Mouse (Mus musculus) frontal cortex, postnatal 14 days (tissue): ENCODE measurements around the gene Xlr4c.
"Not testable (repeated sequence)": the region's sequence is repeated elsewhere in the genome, so short reads cannot be mapped to it uniquely, and the experiment has no call there.

ENCODE experiments used
- DNase-seq, 2 experiments: peaks; one replicate each; pipeline ENCODE4 v3.0.0; 2022; ENCODE audit warnings: low spot score in 2 of 2

Gene Xlr4c

GRCm38 (mm10) chrX:73242821-73243325, at the start of gene Xlr4c:
Xlr4c (minus strand) TSS chrX:73243130.
- DNase-seq, result not testable (repeated sequence)

GRCm38 (mm10) chrX:73265270-73265669, 22.3 kb upstream of the Xlr4c start, which contains the start of gene Xlr3c:
Xlr3c (minus strand) TSS chrX:73265390.
- DNase-seq, result not testable (repeated sequence)

GRCm38 (mm10) chrX:73262428-73262827, 19.5 kb upstream of the Xlr4c start:
- not testable (repeated sequence) for DNase-seq

DNA sequence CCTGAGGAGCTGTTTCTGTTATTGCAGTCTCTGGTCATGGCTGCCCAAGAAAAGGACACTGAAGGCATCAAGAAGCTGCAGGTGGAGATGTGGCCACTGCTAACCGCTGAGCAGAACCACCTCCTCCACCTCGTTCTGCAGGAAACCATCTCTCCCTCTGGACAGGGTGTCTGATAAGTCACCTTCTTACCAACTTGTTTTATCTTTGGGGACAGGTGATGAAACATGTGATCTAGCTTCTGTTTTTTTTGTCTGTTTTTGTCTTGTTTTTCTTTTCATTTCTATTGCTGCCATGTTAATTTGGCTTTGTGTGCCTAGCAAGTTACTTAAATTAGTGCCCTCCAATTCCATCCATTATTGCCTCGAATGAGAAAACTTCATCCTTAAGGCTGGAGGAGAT, 13.6 kb downstream of the Xlr4c start:
- DNase-seq, result no peak

DNA sequence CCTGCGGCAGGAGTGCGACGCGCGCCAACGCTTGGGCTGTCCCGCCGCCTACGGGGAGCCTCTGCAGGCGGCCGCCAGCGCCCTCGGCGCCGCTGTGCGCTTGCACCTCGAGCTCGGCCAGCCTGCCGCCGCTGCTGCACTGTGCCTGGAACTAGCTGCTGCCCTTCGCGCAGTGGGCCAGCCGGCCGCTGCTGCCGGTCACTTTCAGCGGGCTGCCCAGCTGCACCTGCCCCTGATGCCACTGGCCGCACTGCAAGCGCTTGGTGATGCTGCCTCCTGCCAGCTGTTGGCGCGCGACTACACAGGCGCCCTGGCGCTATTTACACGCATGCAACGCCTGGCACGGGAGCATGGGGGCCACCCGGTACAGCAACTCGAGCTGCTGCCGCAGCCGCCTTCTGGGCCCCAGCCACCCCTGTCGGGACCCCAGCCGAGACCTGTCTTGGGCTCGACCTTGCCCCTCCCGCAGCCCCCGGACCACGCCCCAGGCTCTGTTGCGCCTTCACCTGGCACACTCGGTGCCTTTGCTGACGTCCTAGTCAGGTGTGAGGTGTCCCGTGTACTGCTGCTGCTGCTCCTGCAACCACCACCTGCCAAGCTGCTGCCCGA, 14.2 kb downstream of the Xlr4c start:
- DNase-seq, result peak; percentile 30 to 44

GRCm38 (mm10) chrX:73227914-73228605, 14.9 kb downstream of the Xlr4c start, which contains the start of gene F8a:
F8a (plus strand) TSS chrX:73228291.
- peak; percentile 60 to 70 for DNase-seq

- no peak for DNase-seq
Observed at GRCm38 (mm10) chrX:73225365-73225764, 17.6 kb downstream of the Xlr4c start.

- DNase-seq, result not testable (repeated sequence)
Observed at GRCm38 (mm10) chrX:73213819-73214564, 28.9 kb downstream of the Xlr4c start, which contains the start of gene Xlr4b. Xlr4b (plus strand) TSS chrX:73214333.

GRCm38 (mm10) chrX:73191934-73192333, 51.0 kb downstream of the Xlr4c start, which contains the start of gene Xlr3b:
Xlr3b (plus strand) TSS chrX:73192207.
- DNase-seq, result peak in 1 of 2 experiments; percentile 13
